Mouse (Mus musculus): ENCODE data around the gene Srgap2. TPM values are rescaled to one million over a fixed set of nuclear protein-coding genes. Genes with fewer than 3 reads are reported as not detected.

Srgap2 gene
- total and polyA plus RNA-seq, 2 experiments from 2014 or later = 24.5 to 69.3 TPM

- no peak for DNase-seq (ENCODE audit: low spot score)
- H3K9me3 ChIP-seq (ENCODE audit: low read length) = no peaks in the 10 kb centered on the region
- no peak for ATAC-seq
- peaks cover 5% of the 10 kb centered on the region; the same call in 1 of the 2 replicates for H3K4me1 ChIP-seq (ENCODE audit: insufficient read depth, low read length)
- no peak overlapping the region for H3K9ac ChIP-seq (replicated peaks; ENCODE audit: low read length)
- no peak for TF ChIP-seq CTCF (IDR thresholded peaks at IDR 0.05; ENCODE audit: low read depth)
- H3K27me3 ChIP-seq (ENCODE audit: insufficient read depth, low read length) = no peaks in the 10 kb centered on the region
- no peak overlapping the region for H3K27ac ChIP-seq
- no peak overlapping the region for H3K4me3 ChIP-seq (ENCODE audit: low read length)
- H3K36me3 ChIP-seq (ENCODE audit: insufficient read depth, low read length) = no peaks in the 10 kb centered on the region
- H3K4me2 ChIP-seq (ENCODE audit: low read depth, low read length) = no peak overlapping the region
Observed at GRCm38 (mm10) chr1:131437975-131438374, 89.2 kb downstream of the Srgap2 start.

- Histone ChIP-seq H3K9me3 (ENCODE audit: low read length) (no peaks in the 10 kb centered on the region), H3K4me2 (ENCODE audit: low read depth, low read length) (no peak overlapping the region), H3K36me3 (ENCODE audit: insufficient read depth, low read length) (no peaks in the 10 kb centered on the region), H3K27ac (no peak overlapping the region), H3K4me3 (ENCODE audit: low read length) (no peak overlapping the region), H3K9ac (replicated peaks; ENCODE audit: low read length) (no peak overlapping the region), H3K4me1 (ENCODE audit: insufficient read depth, low read length) (peaks cover 11% of the 10 kb centered on the region), H3K27me3 (ENCODE audit: insufficient read depth, low read length) (no peaks in the 10 kb centered on the region)
- no peak for DNase-seq (ENCODE audit: low spot score)
- ATAC-seq = no peak
- WGBS = 86% methylated on average over 7 of the region's 7 CpGs
- TF ChIP-seq CTCF (IDR thresholded peaks at IDR 0.05; ENCODE audit: low read depth) = no peak
Observed at GRCm38 (mm10) chr1:131436609-131437008, 90.5 kb downstream of the Srgap2 start.

- no peak overlapping the region for H3K9ac ChIP-seq (replicated peaks; ENCODE audit: low read length)
- no peaks in the 10 kb centered on the region for H3K36me3 ChIP-seq (ENCODE audit: insufficient read depth, low read length)
- WGBS = 48% methylated on average over 5 of the region's 5 CpGs
- peak overlapping the region; percentile 22; the same call in 1 of the 2 replicates for H3K27ac ChIP-seq
- no peaks in the 10 kb centered on the region for H3K27me3 ChIP-seq (ENCODE audit: insufficient read depth, low read length)
- H3K4me1 ChIP-seq (ENCODE audit: insufficient read depth, low read length) = peaks cover 23% of the 10 kb centered on the region
- no peak overlapping the region for H3K4me2 ChIP-seq (ENCODE audit: low read depth, low read length)
- TF ChIP-seq CTCF (IDR thresholded peaks at IDR 0.05; ENCODE audit: low read depth) = no peak
- H3K4me3 ChIP-seq (ENCODE audit: low read length) = no peak overlapping the region
- ATAC-seq = peak; percentile 69
- DNase-seq (ENCODE audit: low spot score) = peak; percentile 71
- H3K9me3 ChIP-seq (ENCODE audit: low read length) = no peaks in the 10 kb centered on the region
Observed at GRCm38 (mm10) chr1:131431456-131432246, 95.5 kb downstream of the Srgap2 start.

- Histone ChIP-seq H3K4me1 (ENCODE audit: insufficient read depth, low read length) (peaks cover 23% of the 10 kb centered on the region), H3K4me2 (ENCODE audit: low read depth, low read length) (0 out of 2 replicates have a peak overlapping the region, but pooled peaks have one; percentile 16), H3K4me3 (ENCODE audit: low read length) (no peak overlapping the region), H3K36me3 (ENCODE audit: insufficient read depth, low read length) (no peaks in the 10 kb centered on the region), H3K27me3 (ENCODE audit: insufficient read depth, low read length) (no peaks in the 10 kb centered on the region), H3K9me3 (ENCODE audit: low read length) (no peaks in the 10 kb centered on the region), H3K9ac (replicated peaks; ENCODE audit: low read length) (no peak overlapping the region), H3K27ac (peak overlapping the region; percentile 41; the same call in 1 of the 2 replicates)
- ATAC-seq = peak; percentile 32; the same call in 1 of the 2 replicates
- 31% methylated on average over 5 of the region's 5 CpGs for WGBS
- no peak for DNase-seq (ENCODE audit: low spot score)
- no peak for TF ChIP-seq CTCF (IDR thresholded peaks at IDR 0.05; ENCODE audit: low read depth)
Observed at GRCm38 (mm10) chr1:131427140-131427821, 99.9 kb downstream of the Srgap2 start.

- WGBS = 88% methylated on average over 3 of the region's 3 CpGs
Observed at GRCm38 (mm10) chr1:131423061-131423460, 104.1 kb downstream of the Srgap2 start.

GRCm38 (mm10) chr1:131421113-131421512 is 106.0 kb downstream of the Srgap2 start:
- peaks cover 18% of the 10 kb centered on the region for H3K4me1 ChIP-seq (ENCODE audit: insufficient read depth, low read length)
- H3K27me3 ChIP-seq (ENCODE audit: insufficient read depth, low read length) = no peaks in the 10 kb centered on the region
- DNase-seq (ENCODE audit: low spot score) (no peak), ATAC-seq (no peak)
- H3K9me3 ChIP-seq (ENCODE audit: low read length) = no peaks in the 10 kb centered on the region
- no peaks in the 10 kb centered on the region for H3K36me3 ChIP-seq (ENCODE audit: insufficient read depth, low read length)
- TF ChIP-seq CTCF (IDR thresholded peaks at IDR 0.05; ENCODE audit: low read depth) = no peak
- H3K27ac ChIP-seq = 0 out of 2 replicates have a peak overlapping the region, but pooled peaks have one; percentile 2
- H3K9ac ChIP-seq (replicated peaks; ENCODE audit: low read length) = no peak overlapping the region
- H3K4me2 ChIP-seq (ENCODE audit: low read depth, low read length) = no peak overlapping the region
- no peak overlapping the region for H3K4me3 ChIP-seq (ENCODE audit: low read length)

More at GRCm38 (mm10) chr1:131423061-131423460, 104.1 kb downstream of the Srgap2 start:
- Histone ChIP-seq H3K4me3 (ENCODE audit: low read length) (no peak overlapping the region), H3K27ac (no peak overlapping the region), H3K4me1 (ENCODE audit: insufficient read depth, low read length) (peaks cover 17% of the 10 kb centered on the region), H3K4me2 (ENCODE audit: low read depth, low read length) (no peak overlapping the region), H3K27me3 (ENCODE audit: insufficient read depth, low read length) (no peaks in the 10 kb centered on the region), H3K9ac (replicated peaks; ENCODE audit: low read length) (no peak overlapping the region), H3K36me3 (ENCODE audit: insufficient read depth, low read length) (no peaks in the 10 kb centered on the region), H3K9me3 (ENCODE audit: low read length) (no peaks in the 10 kb centered on the region)
- TF ChIP-seq CTCF (IDR thresholded peaks at IDR 0.05; ENCODE audit: low read depth) = no peak
- DNase-seq (ENCODE audit: low spot score) (no peak), ATAC-seq (no peak)
